Mouse (Mus musculus): ENCODE data around the gene Nhlrc4.

GRCm38 (mm10) chr17:25967652-25968051 is 22.9 kb upstream of the Nhlrc4 start:
- TF ChIP-seq CTCF (IDR thresholded peaks at IDR 0.05; ENCODE audit: low read depth, low read length), result no peak
- TF ChIP-seq GATA1 (IDR thresholded peaks at IDR 0.05; ENCODE audit: borderline replicate concordance, low read length), result no peak
- no peak for TF ChIP-seq GATA2 (IDR thresholded peaks at IDR 0.05; ENCODE audit: borderline replicate concordance, low read depth, low read length)
- TF ChIP-seq POLR2AphosphoS5 (IDR thresholded peaks at IDR 0.05; ENCODE audit: insufficient replicate concordance, low read depth, low read length), result no peak
- no peak for TF ChIP-seq TAL1 (conservative IDR thresholded peaks at IDR 0.05; ENCODE audit: low read depth, low read length)
